Mouse (Mus musculus) lung, adult 2 months (tissue): Measurements from ENCODE around the gene Pank1. TPM values are rescaled to one million over a fixed set of nuclear protein-coding genes. Genes with fewer than 3 reads are reported as not detected.

Experiments
- DNase-seq: peaks from one replicate; pipeline ENCODE4 v3.0.0; 2022
- H3K4me1 ChIP-seq: fragments of 200-500 bp; 2 replicates; pipeline ENCODE4 v1.6.1; 2011; ENCODE audit warnings: low read length; ENCODE audit not compliant: control insufficient read depth, insufficient read depth
- H3K4me3 ChIP-seq: fragments of 200-500 bp; replicated peaks from 2 replicates; pipeline ENCODE3; 2011; ENCODE audit warnings: low read depth, mild to moderate bottlenecking, control low read depth, low read length; ENCODE audit errors: extremely low read depth
- CTCF ChIP-seq: fragments of 200-500 bp; IDR thresholded peaks from 2 replicates; pipeline ENCODE4 v1.5.1; 2011; ENCODE audit warnings: mild to moderate bottlenecking, low read length, control low read depth; ENCODE audit not compliant: insufficient read depth
- POLR2A ChIP-seq: fragments of 200-500 bp; IDR thresholded peaks from 2 replicates; pipeline ENCODE4 v1.6.1; 2011; ENCODE audit warnings: low read depth, mild to moderate bottlenecking, control low read depth, low read length, borderline replicate concordance; ENCODE audit errors: extremely low read depth
- WGBS: fragments of 180-500 bp; shearing (Covaris S2); methylation state at CpG from one replicate; pipeline ENCODE4 v1.1.7; 2018; 5-methylcytosine and 5-hydroxymethylcytosine counted together
- polyA plus RNA-seq: library from polyadenylated mRNA; depleted of rRNA; stranded (reverse); fragments of >200 nt; gene quantifications from 2 replicates; pipeline ENCODE4 v1.2.3, GENCODE M21; 2012

Gene Pank1
- polyA plus RNA-seq, 1 experiment = 2.6 TPM

DNA sequence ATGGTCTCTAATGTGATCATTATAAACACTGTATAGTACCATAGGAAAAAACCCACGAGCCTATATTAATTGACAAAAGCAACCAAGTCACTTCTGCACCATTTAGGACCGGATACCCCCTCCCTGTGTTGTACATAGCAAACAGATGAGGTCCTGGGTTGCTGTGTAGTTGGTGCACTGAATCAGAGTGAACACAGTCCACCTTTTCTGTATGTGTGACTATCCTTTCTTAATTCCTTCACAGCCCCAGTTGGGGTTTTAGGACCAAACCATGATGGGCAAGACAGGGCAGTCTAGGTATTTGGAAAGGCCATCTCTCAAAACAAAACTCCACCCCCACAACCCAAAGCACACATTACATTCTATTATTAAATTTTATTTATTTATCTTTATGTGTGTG is 22.5 kb upstream of the Pank1 start:
- DNase-seq = no peak
- H3K4me3 ChIP-seq = no peak overlapping the region
- 86% methylated on average over 2 of the region's 2 CpGs for WGBS
- no peaks in the 10 kb centered on the region for H3K4me1 ChIP-seq
- TF ChIP-seq POLR2A (no peak), CTCF (no peak)

GRCm38 (mm10) chr19:34901266-34901665 is 22.0 kb upstream of the Pank1 start:
- no peaks in the 10 kb centered on the region for H3K4me1 ChIP-seq
- TF ChIP-seq CTCF = no peak
- TF ChIP-seq POLR2A = no peak
- H3K4me3 ChIP-seq = no peak overlapping the region
- WGBS = 90% methylated on average over 7 of the region's 7 CpGs
- no peak for DNase-seq

DNA sequence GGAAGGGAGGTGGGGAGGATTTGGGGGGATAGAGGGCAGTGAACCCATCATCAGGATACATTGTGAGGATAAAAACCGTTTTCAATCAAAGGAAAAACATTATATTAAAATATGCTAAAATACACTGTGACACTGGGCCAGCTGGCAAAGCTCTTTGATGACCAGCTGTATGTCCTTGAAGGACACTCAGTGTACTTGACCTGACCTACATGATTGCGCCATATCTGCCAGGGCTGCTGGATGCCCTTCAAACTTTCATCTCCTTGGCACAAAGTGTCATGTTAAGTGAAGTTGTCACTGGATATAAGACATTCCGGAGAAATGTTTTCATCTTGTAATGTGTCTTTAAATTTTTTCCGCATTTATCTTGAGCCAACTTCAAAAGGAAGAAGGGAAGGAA is 19.7 kb upstream of the Pank1 start:
- H3K4me3 ChIP-seq = no peak overlapping the region
- TF ChIP-seq POLR2A (no peak), CTCF (no peak)
- WGBS = 62% methylated on average over 4 of the region's 4 CpGs
- no peak for DNase-seq
- H3K4me1 ChIP-seq = no peaks in the 10 kb centered on the region

- no peak overlapping the region for H3K4me3 ChIP-seq
- TF ChIP-seq CTCF = no peak
- no peak for TF ChIP-seq POLR2A
- DNase-seq = no peak
- 77% methylated on average over 15 of the region's 15 CpGs for WGBS
- H3K4me1 ChIP-seq = no peaks in the 10 kb centered on the region
Measured at GRCm38 (mm10) chr19:34897082-34897965, 18.1 kb upstream of the Pank1 start.

DNA sequence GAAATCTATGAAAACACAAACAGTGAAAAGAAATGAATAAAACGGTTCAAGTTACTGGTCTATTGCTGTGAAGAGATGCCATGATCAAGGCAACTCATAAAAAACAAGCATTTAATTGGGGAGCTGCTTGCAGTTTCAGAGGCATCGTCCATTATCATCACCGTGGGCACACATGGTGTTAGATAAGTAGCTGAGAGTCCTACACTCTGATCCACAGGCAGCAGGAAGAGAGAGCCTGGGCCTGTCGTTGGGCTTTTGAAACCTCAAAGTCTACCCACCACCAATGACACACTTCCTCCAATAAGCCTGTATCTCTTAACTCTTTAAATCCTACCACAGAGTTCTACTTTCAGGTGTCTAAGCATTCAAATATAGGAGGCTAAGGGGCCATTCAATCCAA is 15.8 kb upstream of the Pank1 start:
- WGBS = 70% methylated on average over 4 of the region's 4 CpGs
- Histone ChIP-seq H3K4me1 (no peaks in the 10 kb centered on the region), H3K4me3 (no peak overlapping the region)
- no peak for DNase-seq
- TF ChIP-seq POLR2A (no peak), CTCF (no peak)

- 81% methylated on average over 1 of the region's 1 CpGs for WGBS
- TF ChIP-seq CTCF (no peak), POLR2A (no peak)
- no peak for DNase-seq
- Histone ChIP-seq H3K4me3 (no peak overlapping the region), H3K4me1 (no peaks in the 10 kb centered on the region)
Measured at GRCm38 (mm10) chr19:34891590-34891989, 12.3 kb upstream of the Pank1 start.

DNA sequence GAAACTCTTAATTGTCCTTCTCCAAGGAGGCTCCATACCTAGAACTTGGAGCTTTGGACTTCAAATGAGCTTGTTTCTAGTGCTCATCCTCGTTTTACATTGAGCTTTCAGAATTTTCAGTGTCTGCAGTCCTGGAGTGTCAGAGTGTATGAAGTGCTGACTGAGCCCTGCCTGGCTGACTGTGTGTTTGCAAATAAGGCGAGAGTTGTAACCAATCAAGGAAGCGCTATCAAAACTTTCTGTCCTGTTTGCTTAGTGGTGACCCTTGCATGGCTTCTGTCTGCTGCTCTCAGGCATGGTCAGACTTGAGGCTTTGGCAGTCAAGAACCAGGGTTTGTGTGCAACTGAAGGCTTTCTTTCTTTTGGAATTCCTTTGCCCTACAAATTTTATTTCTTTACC is 11.7 kb upstream of the Pank1 start:
- no peak for DNase-seq
- Histone ChIP-seq H3K4me3 (no peak overlapping the region), H3K4me1 (no peaks in the 10 kb centered on the region)
- 43% methylated on average over 3 of the region's 3 CpGs for WGBS
- TF ChIP-seq POLR2A (no peak), CTCF (no peak)

- no peaks in the 10 kb centered on the region for H3K4me1 ChIP-seq
- TF ChIP-seq POLR2A = no peak
- no peak for TF ChIP-seq CTCF
- 79% methylated on average over 4 of the region's 4 CpGs for WGBS
- H3K4me3 ChIP-seq = no peak overlapping the region
- no peak for DNase-seq
Measured at GRCm38 (mm10) chr19:34886324-34886723, 7.1 kb upstream of the Pank1 start.

DNA sequence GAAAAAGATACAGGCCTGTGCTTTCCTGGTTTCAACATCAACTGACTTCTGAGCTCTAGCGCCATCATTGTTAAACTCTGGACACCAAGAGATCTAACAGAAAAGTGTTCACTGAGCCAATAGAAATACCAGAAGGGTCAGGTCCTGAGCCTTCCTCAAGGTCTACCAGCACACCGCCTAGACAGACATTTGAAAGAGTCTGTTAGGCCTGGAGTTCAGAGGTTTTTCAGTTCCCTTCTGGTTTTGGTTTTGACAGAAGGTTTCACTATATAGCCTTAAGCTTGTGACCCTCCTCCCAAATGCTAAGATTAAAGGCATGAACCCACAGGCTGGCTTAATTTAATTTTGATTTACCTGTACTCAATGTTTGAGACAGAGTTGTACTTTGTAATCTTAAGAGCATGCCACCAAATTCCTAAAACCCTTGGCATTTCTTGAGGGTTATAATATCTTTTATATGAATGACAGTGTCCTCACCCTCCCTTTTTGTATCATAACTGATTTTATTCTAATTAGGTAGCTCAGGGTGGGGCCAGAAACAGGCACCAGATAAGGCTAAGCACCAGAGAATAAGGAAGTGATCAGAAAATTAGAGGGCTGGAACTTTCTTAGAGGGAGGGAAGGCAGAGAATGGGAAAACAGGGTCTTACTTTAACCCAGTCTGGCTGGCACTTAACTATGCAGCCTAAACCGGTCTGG is 4.4 kb upstream of the Pank1 start:
- no peak for DNase-seq
- TF ChIP-seq POLR2A (no peak), CTCF (no peak)
- no peak overlapping the region for H3K4me3 ChIP-seq
- 83% methylated on average over 3 of the region's 3 CpGs for WGBS
- H3K4me1 ChIP-seq = no peaks in the 10 kb centered on the region; the same call in 1 of the 2 replicates
